Comparison of ENCODE assay signal across 15 mouse cellular contexts in genomic region chr1:90183602-90184001, GRCm38 (mm10). TPM values are rescaled to one million over a fixed set of nuclear protein-coding genes. Genes with fewer than 3 reads are reported as not detected.
"Had no signal": no experiment of that assay in that cellular context is flagged by ENCODE, and none has a peak within 500 bp of the region (broad histone marks: within the 10 kb centered on the region; RNA-seq: fewer than 3 reads in every experiment).

No protein-coding gene starts in this region.

- H3K9me3 ChIP-seq: liver, embryonic 13.5 days had no signal

- H3K4me2 ChIP-seq: liver, embryonic 13.5 days had no signal

- DNase-seq: kidney, adult 18-20 months; kidney, adult 9 months; kidney, postnatal 14 days; kidney, postnatal 4 days; left cerebral cortex, postnatal 4 days; liver, embryonic 13.5 days; lung, adult 2 months; lung, postnatal 14 days; midbrain, embryonic 14.5 days; thymus, postnatal 25 days had no signal

- H3K27me3 ChIP-seq: liver, embryonic 13.5 days had no signal

- H3K36me3 ChIP-seq: liver, embryonic 13.5 days had no signal

- H3K27ac ChIP-seq: liver, embryonic 13.5 days; macrophage had no signal

- H3K9ac ChIP-seq: liver, embryonic 13.5 days had no signal

- H3K4me3 ChIP-seq: liver, embryonic 13.5 days had no signal

- H3K4me1 ChIP-seq: liver, embryonic 13.5 days had no signal

RNA-seq across cellular contexts. Expression of gene Ackr3, which starts 20.2 kb away (rescaled TPM):
- total RNA-seq: megakaryocyte, adult 5-6 weeks had no signal
- polyA plus RNA-seq: macrophage had no signal

RNA-seq across cellular contexts. Expression of gene Iqca, which starts 30.4 kb away (rescaled TPM):
- total RNA-seq: liver, adult 2 months; megakaryocyte, adult 5-6 weeks had no signal
- polyA plus RNA-seq: liver, adult 2 months; liver, embryonic 13.5 days; macrophage; small intestine, adult 2 months; spleen, adult 2 months had no signal
